In genomic region chr6:137343688-137344441, GRCm38 (mm10) we compare ENCODE assay signal across 21 mouse cellular contexts.
DNase-seq lines count a peak whose midpoint lies in the region; ATAC-seq lines count a peak whose summit lies in the region.
"Had no signal": no experiment of that assay in that cellular context is flagged by ENCODE, and none has a peak within 500 bp of the region (broad histone marks: within the 10 kb centered on the region; RNA-seq: fewer than 3 reads in every experiment).

No protein-coding gene starts in this region.

- no peak overlapping the region for H3K4me2 ChIP-seq in hindbrain, embryonic 14.5 days (replicated peaks)
- H3K4me2 ChIP-seq in midbrain, embryonic 11.5 days: no peak overlapping the region
- no peak overlapping the region for H3K4me2 ChIP-seq in midbrain, embryonic 16.5 days (ENCODE audit: low read length)
- H3K4me2 ChIP-seq in stomach, embryonic 16.5 days (ENCODE audit: low read depth, low read length): no peak overlapping the region
- H3K4me2 ChIP-seq: forebrain, embryonic 12.5 days; heart, embryonic 15.5 days; liver, embryonic 15.5 days had no signal

- no peaks in the 10 kb centered on the region for H3K9me3 ChIP-seq in hindbrain, embryonic 14.5 days (ENCODE audit: control insufficient read depth, low read length)
- no peaks in the 10 kb centered on the region for H3K9me3 ChIP-seq in hindbrain, embryonic 10.5 days
- H3K9me3 ChIP-seq in midbrain, embryonic 11.5 days (ENCODE audit: control insufficient read depth, low read length): no peaks in the 10 kb centered on the region
- no peaks in the 10 kb centered on the region for H3K9me3 ChIP-seq in midbrain, embryonic 16.5 days (replicated peaks; ENCODE audit: control insufficient read depth, low read length, poor library complexity, severe bottlenecking)
- no peaks in the 10 kb centered on the region for H3K9me3 ChIP-seq in stomach, embryonic 16.5 days (replicated peaks; ENCODE audit: control insufficient read depth, low read length)
- H3K9me3 ChIP-seq: forebrain, embryonic 12.5 days; heart, embryonic 15.5 days; limb, embryonic 13.5 days; liver, embryonic 15.5 days had no signal

- 51% methylated on average over 5 of the region's 5 CpGs for WGBS in hindbrain, embryonic 14.5 days
- 72% methylated on average over 5 of the region's 5 CpGs for WGBS in hindbrain, embryonic 10.5 days
- 71% methylated on average over 5 of the region's 5 CpGs for WGBS in midbrain, embryonic 11.5 days
- WGBS in midbrain, embryonic 16.5 days: 63% methylated on average over 5 of the region's 5 CpGs
- WGBS in stomach, embryonic 16.5 days: 40% methylated on average over 5 of the region's 5 CpGs

- no peak overlapping the region for H3K9ac ChIP-seq in hindbrain, embryonic 14.5 days
- no peak overlapping the region for H3K9ac ChIP-seq in midbrain, embryonic 11.5 days (ENCODE audit: low read length)
- no peak overlapping the region for H3K9ac ChIP-seq in midbrain, embryonic 16.5 days (ENCODE audit: low read depth, low read length)
- H3K9ac ChIP-seq in stomach, embryonic 16.5 days (ENCODE audit: low read length): no peak overlapping the region
- H3K9ac ChIP-seq: forebrain, embryonic 12.5 days; heart, embryonic 15.5 days; limb, embryonic 13.5 days; liver, embryonic 15.5 days had no signal

- 0 out of 2 replicates have a peak, but pooled peaks have one; percentile 21 for ATAC-seq in hindbrain, embryonic 14.5 days (ENCODE audit: low FRiP score)
- ATAC-seq in midbrain, embryonic 11.5 days (ENCODE audit: low FRiP score): no peak
- ATAC-seq in midbrain, embryonic 16.5 days: no peak
- ATAC-seq in stomach, embryonic 16.5 days (ENCODE audit: insufficient read depth, low FRiP score): peak; percentile 76
- ATAC-seq: hindbrain, postnatal 0 days had no signal

- no peak overlapping the region for H3K4me3 ChIP-seq in hindbrain, embryonic 14.5 days (replicated peaks; ENCODE audit: low read length)
- no peak overlapping the region for H3K4me3 ChIP-seq in hindbrain, embryonic 10.5 days
- H3K4me3 ChIP-seq in midbrain, embryonic 11.5 days (ENCODE audit: low read depth, low read length): no peak overlapping the region
- no peak overlapping the region for H3K4me3 ChIP-seq in midbrain, embryonic 16.5 days (ENCODE audit: low read depth, low read length)
- no peak overlapping the region for H3K4me3 ChIP-seq in stomach, embryonic 16.5 days (replicated peaks; ENCODE audit: low read length)
- H3K4me3 ChIP-seq: forebrain, embryonic 12.5 days; heart, embryonic 15.5 days; limb, embryonic 13.5 days; liver, embryonic 15.5 days had no signal

- DNase-seq in hindbrain, embryonic 14.5 days (ENCODE audit: low spot score): no peak
- DNase-seq in hindbrain, embryonic 10.5 days (ENCODE audit: low spot score): no peak
- peak; percentile 36 to 47 for DNase-seq in kidney, postnatal 4 days
- no peak for DNase-seq in kidney, adult 11 months
- peak; percentile 65 for DNase-seq in midbrain, embryonic 11.5 days (ENCODE audit: low spot score, missing footprints)
- DNase-seq: adrenal gland, postnatal 25 days; cerebellum, adult 11 months; cerebellum, postnatal 14 days; embryo, embryonic 11 days; gastrocnemius, postnatal 14 days; heart, postnatal 4 days; right cerebral cortex, postnatal 14 days; spleen, adult 18-20 months had no signal

- no peaks in the 10 kb centered on the region for H3K36me3 ChIP-seq in hindbrain, embryonic 14.5 days (replicated peaks; ENCODE audit: control insufficient read depth, insufficient read depth)
- no peaks in the 10 kb centered on the region for H3K36me3 ChIP-seq in hindbrain, embryonic 10.5 days
- no peaks in the 10 kb centered on the region for H3K36me3 ChIP-seq in midbrain, embryonic 11.5 days (ENCODE audit: control insufficient read depth, insufficient read depth, low read length)
- no peaks in the 10 kb centered on the region for H3K36me3 ChIP-seq in midbrain, embryonic 16.5 days (ENCODE audit: control insufficient read depth, insufficient read depth, low read length)
- H3K36me3 ChIP-seq in stomach, embryonic 16.5 days (ENCODE audit: control insufficient read depth, insufficient read depth, low read length): no peaks in the 10 kb centered on the region
- H3K36me3 ChIP-seq: forebrain, embryonic 12.5 days; heart, embryonic 15.5 days; limb, embryonic 13.5 days; liver, embryonic 15.5 days had no signal

- H3K4me1 ChIP-seq in hindbrain, embryonic 14.5 days (replicated peaks; ENCODE audit: control insufficient read depth, insufficient read depth, low read length): peaks cover 11% of the 10 kb centered on the region; the same call in 1 of the 2 replicates
- H3K4me1 ChIP-seq in hindbrain, embryonic 10.5 days (replicated peaks): peaks cover 5% of the 10 kb centered on the region
- no peaks in the 10 kb centered on the region for H3K4me1 ChIP-seq in midbrain, embryonic 11.5 days (ENCODE audit: control insufficient read depth, insufficient read depth, low read length)
- no peaks in the 10 kb centered on the region for H3K4me1 ChIP-seq in midbrain, embryonic 16.5 days (ENCODE audit: control insufficient read depth, insufficient read depth, low read length)
- H3K4me1 ChIP-seq in stomach, embryonic 16.5 days (ENCODE audit: control insufficient read depth, insufficient read depth, low read length): no peaks in the 10 kb centered on the region
- H3K4me1 ChIP-seq: forebrain, embryonic 12.5 days; heart, embryonic 15.5 days; liver, embryonic 15.5 days had no signal

- H3K27ac ChIP-seq in hindbrain, embryonic 14.5 days: no peak overlapping the region
- H3K27ac ChIP-seq in hindbrain, embryonic 10.5 days: no peak overlapping the region
- H3K27ac ChIP-seq in midbrain, embryonic 11.5 days (ENCODE audit: low read depth, low read length): no peak overlapping the region
- H3K27ac ChIP-seq in midbrain, embryonic 16.5 days (ENCODE audit: low read length): no peak overlapping the region
- no peak overlapping the region for H3K27ac ChIP-seq in stomach, embryonic 16.5 days (ENCODE audit: low read length)
- H3K27ac ChIP-seq: forebrain, embryonic 12.5 days; heart, embryonic 15.5 days; hindbrain, postnatal 0 days; limb, embryonic 13.5 days; liver, embryonic 15.5 days had no signal

- H3K27me3 ChIP-seq in hindbrain, embryonic 14.5 days (ENCODE audit: control insufficient read depth, insufficient read depth, low read length): no peaks in the 10 kb centered on the region
- H3K27me3 ChIP-seq in hindbrain, embryonic 10.5 days (ENCODE audit: insufficient read depth, poor library complexity, severe bottlenecking): no peaks in the 10 kb centered on the region
- no peaks in the 10 kb centered on the region for H3K27me3 ChIP-seq in midbrain, embryonic 11.5 days (ENCODE audit: control insufficient read depth, insufficient read depth, low read length)
- H3K27me3 ChIP-seq in midbrain, embryonic 16.5 days (ENCODE audit: control insufficient read depth, insufficient read depth, low read depth, low read length): no peaks in the 10 kb centered on the region
- no peaks in the 10 kb centered on the region for H3K27me3 ChIP-seq in stomach, embryonic 16.5 days (ENCODE audit: control insufficient read depth, insufficient read depth, low read length)
- H3K27me3 ChIP-seq: CH12.LX; forebrain, embryonic 12.5 days; heart, embryonic 15.5 days; limb, embryonic 13.5 days; liver, embryonic 15.5 days had no signal

Comparison
In these comparisons a context has a peak if more than half of its experiments do, and no peak if none do; other contexts are left out.
1. DNase-seq: peak in kidney, postnatal 4 days (2 of 2) and midbrain, embryonic 11.5 days (single experiment); none in hindbrain, embryonic 14.5 days (single experiment), hindbrain, embryonic 10.5 days (single experiment) and kidney, adult 11 months (single experiment).
2. ATAC-seq: peak in hindbrain, embryonic 14.5 days (single experiment) and stomach, embryonic 16.5 days (single experiment); none in midbrain, embryonic 11.5 days (single experiment) and midbrain, embryonic 16.5 days (single experiment).